Mouse (Mus musculus) ES-E14 (cell line): ENCODE measurements around the gene Cdipt.

ENCODE experiments used
- CHD2 ChIP-seq: IDR thresholded peaks from 2 replicates; pipeline ENCODE4 v1.6.1; 2014; ENCODE audit warnings: mild to moderate bottlenecking, low read depth, low read length, inconsistent platforms
- MAFK ChIP-seq: IDR thresholded peaks from 2 replicates; pipeline ENCODE4 v1.6.1; 2014; ENCODE audit warnings: mild to moderate bottlenecking, low read depth, low read length, inconsistent platforms; ENCODE audit not compliant: insufficient read depth
- ZC3H11A ChIP-seq: IDR thresholded peaks from 2 replicates; pipeline ENCODE4 v1.6.1; 2012; ENCODE audit warnings: low read depth, mild to moderate bottlenecking, inconsistent platforms, low read length, borderline replicate concordance
- ZNF384 ChIP-seq: IDR thresholded peaks from 2 replicates; pipeline ENCODE4 v1.6.1; 2012; ENCODE audit warnings: low read depth, low read length, inconsistent platforms

DNA sequence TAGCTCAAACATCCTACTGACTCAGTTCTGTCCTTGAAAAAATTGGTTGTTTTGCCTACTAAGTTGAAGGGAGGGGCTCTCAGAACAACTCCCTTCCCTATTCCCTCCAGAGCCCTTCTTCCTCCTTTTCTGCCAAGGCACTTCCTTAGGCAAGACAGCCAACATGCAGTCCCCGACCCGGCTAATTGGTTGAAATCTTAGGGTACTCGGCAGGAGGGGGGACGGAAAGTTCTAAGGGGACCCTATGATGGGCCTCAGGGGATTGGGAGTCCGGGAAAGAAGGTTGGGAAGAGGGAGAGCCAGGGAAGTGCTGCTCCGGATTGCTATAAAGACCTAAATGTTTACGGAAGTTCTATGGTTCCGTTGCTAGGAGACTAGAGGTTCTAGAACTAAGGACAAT, 221 bp upstream of the Cdipt start:
- no peak for TF ChIP-seq MAFK
- TF ChIP-seq ZNF384: no peak
- no peak for TF ChIP-seq CHD2
- no peak for TF ChIP-seq ZC3H11A
